Mouse (Mus musculus) neutrophil, adult 5-6 weeks (primary cell): Measurements from ENCODE around the gene Tut7. TPM values are rescaled to one million over a fixed set of nuclear protein-coding genes. Genes with fewer than 3 reads are reported as not detected.
"Not testable (repeated sequence)": the region's sequence is repeated elsewhere in the genome, so short reads cannot be mapped to it uniquely, and the experiment has no call there.

ENCODE experiments used
- ATAC-seq: fragments of 151-379, 151-347 bp; 2 replicates; pipeline ENCODE4 v1.8.0; 2017; ENCODE audit warnings: mild to moderate bottlenecking, moderate TSS enrichment; ENCODE audit not compliant: insufficient number of reproducible peaks, poor library complexity, low FRiP score, severe bottlenecking; ENCODE audit errors: extremely low read depth
- total RNA-seq: library from RNA; stranded (forward); fragments of 200-1000 nt; gene quantifications from 2 replicates; pipeline ENCODE4 v1.2.3, GENCODE M21; 2017

The Tut7 gene
- total RNA-seq: 389 and 433 TPM in 2 replicates

DNA sequence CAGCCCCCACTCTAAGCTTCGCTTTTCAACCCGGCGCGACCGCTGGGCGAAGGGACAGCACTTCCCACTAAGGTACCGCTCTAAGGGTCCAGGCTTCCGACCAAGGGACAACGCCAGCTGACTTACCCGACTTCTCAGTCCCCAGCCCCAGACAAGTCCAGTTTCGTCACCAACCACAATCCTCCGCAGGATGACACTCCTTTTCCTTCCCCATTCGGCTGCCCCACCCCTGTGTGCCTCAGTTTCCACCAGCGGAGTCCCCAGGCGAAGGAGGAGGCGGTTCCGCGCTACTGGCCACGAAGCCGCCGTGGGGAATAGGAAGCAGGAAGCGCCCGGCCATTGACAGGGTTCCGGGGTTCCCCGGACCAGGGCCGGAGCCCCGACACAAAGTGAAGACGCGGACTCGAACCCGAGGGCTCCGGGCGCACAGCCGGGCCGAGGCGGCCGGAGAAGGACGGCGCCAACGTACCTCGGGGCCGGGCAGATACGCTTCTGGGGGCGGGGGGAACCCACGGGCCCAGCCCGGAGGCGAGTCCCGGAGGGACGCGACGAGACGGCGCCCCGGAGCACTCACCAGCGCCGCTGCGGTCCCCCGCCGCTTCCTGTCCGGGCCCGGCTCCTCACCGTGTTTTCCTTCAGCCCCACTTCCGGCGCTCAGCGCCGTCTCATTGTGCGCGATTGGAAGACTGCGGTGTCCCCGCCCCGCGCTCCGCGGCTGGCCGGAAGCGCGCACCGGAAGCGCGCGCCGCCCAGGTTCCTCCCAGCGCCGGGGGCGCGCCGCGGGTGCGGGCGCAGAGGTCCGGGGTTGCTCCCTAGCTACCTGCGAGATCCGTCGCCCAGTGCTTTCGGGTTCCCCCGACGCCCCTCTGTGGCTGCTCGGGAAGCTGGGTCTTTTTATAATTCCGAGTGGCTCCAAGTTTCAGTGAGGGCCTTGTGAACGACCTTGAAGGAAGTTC lies at the start of gene Tut7:
Tut7 (minus strand) TSS at position 641 of the 956 bp plus-strand sequence.
- ATAC-seq: peak; percentile 86

DNA sequence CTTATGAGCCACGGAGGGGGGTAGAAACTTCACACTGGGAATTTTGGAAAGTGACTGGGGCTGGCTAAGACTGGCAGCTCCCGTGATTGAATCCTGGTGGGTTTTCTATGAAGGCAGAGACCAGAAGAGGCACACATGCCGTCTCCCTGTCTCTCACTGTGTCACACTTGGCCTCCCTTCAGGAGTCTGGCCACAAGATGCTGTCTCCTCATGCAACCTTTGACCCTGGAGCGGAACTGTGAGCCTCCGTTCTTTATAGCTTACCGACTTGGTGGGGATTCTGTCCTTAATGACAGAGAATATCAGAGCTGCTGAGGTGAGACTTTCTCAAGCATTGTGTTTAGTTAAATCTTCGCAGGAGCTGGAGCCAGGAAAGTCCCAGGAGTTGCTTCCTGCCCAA lies 49.5 kb upstream of the Tut7 start:
- no peak for ATAC-seq

DNA sequence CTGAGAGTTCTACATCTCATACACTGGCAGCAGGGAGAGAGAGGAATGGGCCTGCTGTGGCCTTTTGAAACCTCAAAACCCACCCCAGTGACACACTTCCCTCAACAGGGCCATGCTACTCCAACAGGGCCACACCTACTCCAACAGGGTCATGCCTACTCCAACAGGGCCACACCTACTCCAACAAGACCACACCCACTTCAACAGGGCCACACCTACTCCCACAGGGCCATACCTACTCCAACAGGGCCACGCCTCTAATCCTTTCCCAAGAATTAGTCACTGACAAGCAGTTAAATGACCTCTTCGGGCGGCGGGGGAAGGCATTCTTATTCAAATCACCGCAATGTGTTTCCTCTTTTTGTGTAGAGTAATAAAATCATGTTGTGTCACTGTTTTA lies 47.1 kb upstream of the Tut7 start:
- no peak for ATAC-seq

DNA sequence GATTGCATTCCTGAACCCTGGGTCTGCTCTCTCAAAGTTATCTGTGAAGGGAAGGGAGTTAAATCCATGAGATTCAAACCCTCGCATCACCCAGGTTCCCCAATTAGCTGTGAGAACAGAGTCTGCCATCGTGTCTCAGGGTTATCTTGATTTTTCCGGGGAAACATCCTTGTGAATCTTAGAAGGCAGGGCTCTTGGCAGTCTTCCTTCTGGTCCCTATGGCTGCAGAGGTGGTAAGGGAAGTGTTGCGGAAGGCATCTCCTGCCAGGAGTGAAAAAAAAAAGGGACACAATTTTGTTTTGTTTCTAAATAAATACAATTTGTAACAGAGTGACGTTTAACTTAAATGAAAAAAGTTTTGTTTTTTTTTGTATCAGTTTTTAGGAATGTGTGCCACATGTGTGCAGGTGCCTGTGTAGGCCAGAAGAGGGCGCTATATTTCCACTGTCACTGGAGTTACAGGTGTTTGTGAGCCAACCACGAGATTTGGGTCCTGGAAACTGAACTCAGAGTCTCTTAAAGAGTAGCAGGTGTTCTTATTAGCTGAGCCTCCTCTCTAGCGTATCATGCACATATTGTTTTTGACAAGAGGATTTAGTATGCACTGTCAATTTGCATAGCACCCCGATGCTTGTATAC lies 45.2 kb upstream of the Tut7 start:
- no peak for ATAC-seq

DNA sequence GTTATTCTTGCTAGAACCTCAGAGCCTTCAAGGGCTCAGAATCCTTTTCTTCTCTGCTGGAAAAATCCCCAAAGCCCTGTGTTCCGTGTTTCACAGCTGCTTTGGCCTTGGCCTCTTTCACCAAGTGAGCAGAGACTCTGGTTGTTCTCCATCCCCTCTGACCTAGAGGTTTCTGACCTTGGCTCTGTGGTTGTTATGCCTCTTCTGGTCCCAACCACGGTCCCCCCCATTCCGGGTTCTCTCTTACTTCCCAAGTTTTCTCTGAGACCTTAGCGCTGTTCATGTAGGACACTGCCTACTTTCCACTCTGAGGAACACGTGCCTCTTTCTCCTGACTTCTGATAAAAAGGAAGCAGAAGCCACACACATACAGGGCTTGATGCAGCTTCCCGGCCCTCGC lies 44.2 kb upstream of the Tut7 start:
- ATAC-seq: no peak

DNA sequence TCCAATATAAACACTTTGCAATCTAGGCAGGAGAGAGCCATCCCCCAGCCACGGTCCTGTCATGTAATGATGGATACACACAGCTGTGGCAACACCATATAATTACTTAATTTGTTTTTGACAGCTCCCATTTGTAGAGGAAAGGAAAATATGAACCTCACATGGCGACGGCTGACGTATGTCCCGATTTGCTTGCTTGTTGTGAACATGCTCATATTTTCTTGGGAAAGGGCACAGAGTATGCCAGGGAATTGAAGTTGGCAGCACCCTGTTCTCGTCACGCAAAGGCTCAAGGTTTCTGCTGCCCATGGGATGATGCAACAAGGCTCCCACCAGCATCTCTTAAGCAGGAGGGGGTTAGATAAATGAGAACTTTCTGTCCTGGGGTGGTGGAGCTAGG lies 36.6 kb upstream of the Tut7 start:
- no peak for ATAC-seq

DNA sequence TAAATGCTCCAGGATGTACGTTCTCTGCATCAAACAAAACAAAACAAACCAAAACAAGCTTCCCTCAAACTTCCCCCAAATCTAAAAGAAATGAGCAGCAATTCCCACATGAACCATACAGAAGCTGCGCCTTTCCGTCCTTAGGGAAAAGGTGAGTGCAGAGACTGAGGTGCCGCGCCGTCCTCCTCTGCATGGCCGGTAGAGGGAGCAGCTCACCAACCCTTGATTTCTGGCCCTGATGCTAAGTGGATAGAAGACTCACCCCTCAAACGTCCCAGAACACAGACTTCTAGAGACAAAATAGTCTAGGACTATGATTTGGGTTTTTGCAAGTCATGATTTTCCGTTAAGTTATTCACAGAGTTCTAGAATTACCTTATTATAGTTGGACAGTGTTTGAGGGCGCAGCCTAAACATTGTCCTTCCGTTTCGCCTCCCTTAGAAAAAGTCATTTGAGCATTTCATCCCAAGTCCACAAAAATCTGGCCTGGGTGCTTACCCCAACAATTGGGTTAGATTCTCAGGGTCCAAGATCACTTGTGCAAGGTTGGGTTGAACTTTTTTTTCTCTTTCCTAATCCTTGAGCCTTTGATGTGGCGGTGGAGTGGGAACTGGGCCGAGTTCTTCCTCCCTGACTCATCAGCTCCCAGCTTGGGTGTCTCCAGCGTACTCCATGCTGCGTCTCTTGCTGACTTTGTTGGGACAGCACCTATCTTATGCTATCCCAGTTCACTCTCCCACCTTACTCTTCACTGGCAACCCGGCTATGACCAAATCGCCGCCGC lies 33.5 kb upstream of the Tut7 start:
- ATAC-seq: peak; percentile 53; the same call in 1 of the 2 replicates

DNA sequence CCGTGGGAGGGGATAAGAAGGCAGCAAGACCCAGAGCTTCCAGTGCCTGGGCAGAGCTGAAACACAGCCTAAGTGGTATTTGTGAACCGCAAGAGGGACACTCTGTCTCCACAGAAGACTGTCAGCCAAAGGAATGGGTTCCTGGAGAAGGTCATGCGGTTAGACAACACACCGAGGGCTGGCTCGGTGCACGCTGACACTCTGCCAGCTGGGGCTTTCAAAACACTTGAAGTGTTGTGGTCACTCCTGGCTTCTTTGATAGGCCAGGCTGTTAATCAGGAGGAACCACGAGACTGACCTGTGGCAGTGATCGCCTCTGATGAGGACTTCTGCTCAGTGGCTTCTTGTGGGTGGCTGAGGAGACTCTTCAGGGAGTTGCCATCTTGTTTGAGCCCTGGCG lies 30.5 kb upstream of the Tut7 start:
- ATAC-seq: peak; percentile 25; the same call in 1 of the 2 replicates

DNA sequence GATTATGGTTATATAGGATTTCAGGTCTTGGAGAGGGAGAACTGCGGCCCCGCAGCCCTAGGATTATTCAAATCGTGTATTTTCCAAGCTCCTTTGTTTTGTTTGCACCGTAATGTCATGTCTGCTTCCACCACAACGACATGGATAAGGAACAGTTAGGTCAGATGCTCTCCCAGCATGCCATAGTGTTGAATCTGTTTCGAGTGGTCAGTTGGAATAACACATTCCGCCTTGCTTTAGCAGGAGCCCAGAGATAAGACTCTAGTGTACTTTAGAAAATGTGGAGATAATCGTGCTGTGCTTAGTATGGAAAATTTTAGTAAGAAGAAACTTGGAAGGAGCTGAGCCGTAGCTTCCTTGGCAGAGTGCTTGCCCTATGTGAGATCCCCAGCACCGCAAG lies 27.4 kb upstream of the Tut7 start:
- ATAC-seq: no peak

DNA sequence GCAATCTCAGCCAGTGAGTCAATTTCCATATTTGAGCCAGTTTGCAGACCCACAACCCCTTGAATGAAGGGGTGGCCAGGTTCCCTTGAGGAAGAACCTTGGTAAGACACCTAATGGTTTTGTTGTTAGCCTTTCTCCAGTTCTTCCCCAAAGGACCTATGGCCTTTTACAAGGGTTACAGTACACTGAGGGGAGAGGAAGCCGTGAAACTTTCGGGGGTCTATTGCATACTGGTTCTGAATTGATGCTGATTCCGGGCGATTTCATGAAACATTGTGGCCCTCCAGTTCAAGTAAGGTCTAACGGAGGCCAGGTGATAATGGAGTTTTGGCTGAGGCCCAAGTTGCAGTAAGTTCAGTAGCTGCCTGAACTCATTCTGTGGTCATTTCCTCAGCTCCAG lies 21.7 kb upstream of the Tut7 start:
- ATAC-seq: no peak

DNA sequence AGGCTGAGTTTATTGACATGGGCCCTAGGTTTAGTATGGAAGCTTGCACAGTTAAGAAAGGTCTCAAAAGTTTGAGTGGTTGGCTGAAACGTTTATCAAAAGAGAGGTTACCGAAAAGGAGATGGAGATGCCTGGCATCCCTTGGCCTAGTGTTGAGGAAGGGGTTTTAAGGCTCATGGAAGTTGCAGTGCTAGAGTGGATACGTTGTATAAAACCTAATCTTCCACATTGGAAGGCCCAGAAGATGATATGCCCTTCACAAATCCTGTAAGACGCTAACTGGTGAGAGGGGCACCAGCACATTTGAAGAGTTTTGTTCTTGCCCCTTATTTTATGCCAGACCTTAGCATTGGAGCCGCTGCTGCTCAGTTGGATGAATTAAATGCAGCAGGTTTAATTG lies 21.0 kb upstream of the Tut7 start:
- ATAC-seq: no peak

DNA sequence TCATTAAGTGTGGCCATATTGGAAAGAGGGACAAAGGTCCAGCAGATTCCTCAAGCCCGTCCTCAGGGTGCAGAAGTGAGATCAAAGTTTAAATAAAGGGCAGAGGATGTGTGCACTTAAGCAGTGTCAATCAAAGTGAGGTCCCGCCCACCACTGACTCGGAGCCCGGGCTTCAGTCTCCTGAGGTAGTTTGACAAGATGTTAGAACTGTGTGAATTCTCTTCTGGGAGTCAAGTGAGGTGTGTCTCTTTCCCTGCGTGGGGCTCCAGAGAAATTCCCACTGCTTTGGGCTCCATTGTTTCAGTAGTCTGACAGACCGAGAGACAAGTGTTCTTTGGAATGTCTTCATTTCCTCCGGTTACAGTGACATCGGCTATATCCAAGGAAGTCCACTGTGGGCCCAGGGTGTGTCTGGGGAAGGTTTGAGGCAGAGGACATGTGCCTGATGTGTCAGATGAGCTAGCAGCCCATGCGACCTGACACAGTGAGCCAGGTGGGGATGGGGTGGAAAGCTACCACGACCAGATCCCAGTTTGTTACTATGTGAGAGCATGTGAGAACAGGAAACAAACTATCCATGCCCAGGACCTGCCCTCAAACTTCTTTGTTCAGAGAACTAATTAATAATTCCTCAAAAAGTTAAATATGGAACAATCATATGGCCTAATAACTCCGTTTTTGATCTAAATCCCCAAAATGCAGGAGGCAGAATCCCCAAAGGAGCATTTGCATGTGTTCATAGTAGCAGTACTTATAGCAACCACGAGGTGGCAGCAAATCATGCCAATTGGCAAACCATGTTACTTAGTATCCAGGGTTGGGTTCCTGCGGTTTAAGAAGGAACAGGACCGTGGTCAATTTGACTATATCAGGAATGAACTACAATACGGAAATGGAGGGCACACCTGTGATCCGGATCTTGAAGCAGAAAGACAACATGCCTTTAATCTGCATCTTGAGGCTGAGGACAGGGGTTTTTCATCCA lies 19.6 kb upstream of the Tut7 start:
- ATAC-seq: peak; percentile 45

DNA sequence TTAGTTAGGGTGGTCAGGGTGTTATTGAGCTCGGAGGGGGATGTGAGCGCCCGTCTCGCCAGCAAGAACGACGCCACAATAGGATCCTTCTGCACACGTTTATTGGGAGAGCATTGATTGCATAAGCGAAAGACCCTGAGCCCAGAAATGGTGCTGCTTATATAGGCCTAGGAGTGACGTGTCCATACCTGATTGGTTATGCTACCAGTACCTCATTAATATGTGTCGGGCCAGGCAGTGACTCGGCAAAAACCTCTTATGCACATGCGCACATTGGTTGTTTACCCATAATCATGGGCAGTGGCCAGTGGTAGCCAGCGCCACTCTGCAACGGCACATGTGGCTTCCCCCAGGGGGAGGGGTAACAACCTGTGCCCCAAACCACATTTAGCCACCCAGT lies 18.8 kb upstream of the Tut7 start:
- not testable (repeated sequence) for ATAC-seq

DNA sequence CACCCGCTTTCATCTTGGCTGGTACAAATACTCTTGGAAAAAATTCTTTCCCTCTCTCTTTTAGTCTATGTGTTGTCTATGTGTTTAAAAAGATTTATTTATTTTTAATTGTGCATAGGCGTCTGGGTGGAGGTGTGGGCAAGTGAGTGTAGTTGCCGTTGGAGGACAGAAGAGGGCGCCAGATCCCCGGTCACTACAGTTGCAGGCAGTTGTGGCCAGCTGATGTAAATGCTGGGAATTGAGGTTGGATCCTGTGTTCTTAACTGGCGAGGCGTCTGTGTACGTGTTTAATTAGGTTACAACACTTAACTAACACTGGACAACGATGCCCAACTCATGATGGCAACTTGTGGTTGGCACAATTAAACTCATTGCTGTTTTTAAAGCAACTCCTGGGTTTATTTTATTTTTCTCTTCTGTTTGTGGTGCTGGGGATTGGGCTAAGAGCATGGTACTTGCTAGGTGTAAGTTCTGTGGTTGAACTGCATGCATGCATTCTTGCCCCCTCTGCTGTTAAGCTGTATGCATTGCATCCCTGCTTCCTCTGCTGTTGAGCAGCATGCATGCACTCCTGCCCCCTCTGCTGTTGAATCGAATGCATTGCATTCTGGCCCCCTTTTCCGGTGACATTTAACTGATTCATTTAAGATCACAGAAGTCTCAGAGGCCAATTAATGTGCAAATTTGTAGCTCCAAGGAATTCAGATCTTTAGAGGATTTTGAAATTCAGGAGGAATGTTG lies 17.7 kb upstream of the Tut7 start:
- peak; percentile 97 for ATAC-seq

DNA sequence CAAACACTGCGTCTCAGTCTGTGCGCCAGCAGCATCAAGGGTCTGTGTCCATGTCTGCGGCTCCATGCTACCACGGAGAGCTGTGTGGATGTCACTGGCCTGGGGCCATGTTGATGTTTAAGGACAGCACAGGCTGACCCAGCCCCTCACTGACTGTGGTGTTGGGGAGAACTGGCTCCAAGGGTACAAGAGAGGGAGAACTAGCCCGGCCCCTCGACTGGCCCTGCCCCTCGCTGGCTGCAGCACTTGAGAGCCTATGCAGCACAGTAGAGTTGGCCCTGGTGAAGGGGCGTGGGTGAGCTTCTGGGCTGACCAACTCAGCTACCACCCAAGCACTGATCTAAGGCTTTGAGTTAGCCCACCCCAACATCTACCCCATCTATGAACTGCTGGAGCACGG lies 16.4 kb upstream of the Tut7 start:
- ATAC-seq: no peak

DNA sequence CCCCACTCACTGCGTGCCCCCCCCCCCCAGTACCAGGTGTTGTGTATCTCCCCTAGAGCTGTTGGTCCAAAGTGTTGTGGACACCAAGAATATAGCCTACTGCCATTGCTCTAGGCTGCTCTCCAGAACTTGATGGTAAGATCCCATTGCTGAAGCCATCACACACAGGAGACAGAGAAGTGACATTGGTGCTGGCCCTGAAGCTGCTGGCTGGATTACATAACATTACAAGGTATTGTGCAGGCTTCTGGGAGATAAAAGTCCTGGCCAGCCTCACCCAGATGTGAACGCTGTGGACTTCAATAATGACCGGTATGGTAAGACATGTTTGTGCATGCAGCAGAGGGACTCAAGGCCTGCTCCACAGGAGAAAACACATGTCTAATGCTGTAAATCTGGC lies 15.5 kb upstream of the Tut7 start:
- no peak for ATAC-seq

DNA sequence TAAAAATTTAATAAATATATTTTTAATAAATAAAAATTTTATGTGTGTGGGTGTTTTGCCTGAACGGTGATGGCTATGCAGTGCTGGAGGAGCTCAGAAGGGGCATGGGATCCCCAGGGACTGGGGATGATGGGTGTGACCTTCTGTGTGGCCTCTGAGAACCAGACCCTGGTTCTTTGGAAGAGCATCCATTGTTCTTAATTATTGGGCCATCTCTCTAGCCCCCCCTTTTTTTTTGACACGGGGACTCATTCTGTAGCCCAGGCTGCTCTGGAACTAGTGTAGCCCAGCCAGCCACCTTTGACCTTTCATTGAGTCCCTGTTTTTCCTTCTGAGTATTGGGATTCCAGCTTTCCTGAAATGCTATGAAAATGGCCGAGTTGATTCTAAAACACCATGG lies 13.9 kb upstream of the Tut7 start:
- ATAC-seq: no peak
